Mouse (Mus musculus): ENCODE data around the gene Ddx28.

- TF ChIP-seq CTCF (IDR thresholded peaks at IDR 0.05; ENCODE audit: low read depth): no peak
- TF ChIP-seq EP300 (IDR thresholded peaks at IDR 0.05; ENCODE audit: low read depth): no peak
Observed at GRCm38 (mm10) chr8:105993226-105993625, 18.5 kb downstream of the Ddx28 start.

Data from liver, embryonic 14.5 days (tissue).